Mouse (Mus musculus): Measurements from ENCODE around the gene Mtfp1. TPM values are rescaled to one million over a fixed set of nuclear protein-coding genes. Genes with fewer than 3 reads are reported as not detected.

Gene Mtfp1
- total RNA-seq, 2 experiments from 2014 or later = 115 to 136 TPM

Small RNA genes lying within 50 kb of the gene (microRNA-seq; reads per million reads assigned to microRNA genes)
- gene Mir3060 (ENCODE audit: borderline number of aligned reads in 2 of 2) = 0 to 2.2 reads per million in 2 experiments

Other genes starting within 250 kb of the Mtfp1 start
- gene Osbp2, start 231.5 kb downstream of the Mtfp1 start, total RNA-seq (2021) = 10 to 100 TPM; 14.1 to 14.3 TPM
- gene 4921536K21Rik, start 200.3 kb downstream of the Mtfp1 start, total RNA-seq (2021) = under 1 TPM; 0.54 to 0.92 TPM
- 10 to 100 TPM; 28.3 to 48.8 TPM for gene Dusp18, start 200.2 kb downstream of the Mtfp1 start, total RNA-seq (2021)
- gene Slc35e4, start 180.8 kb downstream of the Mtfp1 start, total RNA-seq (2021) = 1 to 10 TPM; 5.3 to 5.5 TPM
- gene Tcn2, start 163.3 kb downstream of the Mtfp1 start, total RNA-seq (2021) = 10 to 100 TPM; 43.7 to 52.1 TPM
- gene Pes1, start 131.5 kb downstream of the Mtfp1 start, total RNA-seq (2021) = 10 to 100 TPM; 27.9 to 29.2 TPM
- not detected for gene 4930556J24Rik, start 118.7 kb downstream of the Mtfp1 start, total RNA-seq (2021)
- under 1 TPM; 0.19 to 0.22 TPM for gene Gal3st1, start 111.8 kb downstream of the Mtfp1 start, total RNA-seq (2021)
- gene Sec14l4, start 64.0 kb downstream of the Mtfp1 start, total RNA-seq (2021) = under 1 TPM; 0.36 to 0.57 TPM
- not detected for gene Sec14l3, start 30.6 kb downstream of the Mtfp1 start, total RNA-seq (2021)
- under 1 TPM; 0.69 to 0.87 TPM for gene Sec14l2, start 28.0 kb upstream of the Mtfp1 start, total RNA-seq (2021)
- 10 to 100 TPM; 14.0 to 15.1 TPM for gene Rnf215, start 39.8 kb upstream of the Mtfp1 start, total RNA-seq (2021)
- 1 to 10 TPM; 5.0 to 5.3 TPM for gene Ccdc157, start 64.8 kb upstream of the Mtfp1 start, total RNA-seq (2021)
- 10 to 100 TPM; 32.7 to 36.7 TPM for gene Sf3a1, start 64.9 kb upstream of the Mtfp1 start, total RNA-seq (2021)
- gene Tbc1d10a, start 91.3 kb upstream of the Mtfp1 start, total RNA-seq (2021) = 10 to 100 TPM in 1 of 2 experiments, 1 to 10 TPM in 1; 8.6 to 11.2 TPM
- gene Castor1, start 122.8 kb upstream of the Mtfp1 start, total RNA-seq (2021) = 1 to 10 TPM; 5.2 to 5.5 TPM
- not detected for gene Osm, start 141.0 kb upstream of the Mtfp1 start, total RNA-seq (2021)
- gene Lif, start 162.1 kb upstream of the Mtfp1 start, total RNA-seq (2021) = under 1 TPM; 0.16 to 0.50 TPM

Data from heart, postnatal 36 days (tissue).